Comparison of ENCODE assay signal across 12 mouse cellular contexts in the genomic region with DNA sequence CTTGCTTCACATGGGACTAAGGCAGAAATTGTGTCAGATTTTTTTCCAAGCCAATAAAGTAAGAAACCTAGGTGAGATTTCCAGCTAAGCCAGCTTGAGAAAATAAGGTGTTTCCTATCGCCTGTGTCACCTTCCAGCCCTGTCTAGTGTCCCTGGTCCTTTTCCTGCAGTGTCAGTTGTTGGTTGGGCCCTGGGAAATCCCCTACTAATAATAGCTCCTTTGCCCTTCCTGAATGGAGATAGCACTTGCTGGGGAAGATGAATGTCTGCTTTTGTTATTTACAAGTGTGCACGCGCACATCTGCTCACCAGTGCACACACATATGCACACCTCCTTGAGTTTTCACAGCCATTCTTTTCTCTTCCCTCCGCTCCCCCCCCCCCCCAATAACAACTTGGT.
DNase-seq lines count a peak whose midpoint lies in the region; ATAC-seq and TF ChIP-seq lines count a peak whose summit lies in the region.
"Had no signal": no experiment of that assay in that cellular context is flagged by ENCODE, and none has a peak within 500 bp of the region (broad histone marks: within the 10 kb centered on the region; RNA-seq: fewer than 3 reads in every experiment).

No protein-coding gene starts in this region.

- TF ChIP-seq CTCF in lung, embryonic 14.5 days (IDR thresholded peaks at IDR 0.05; ENCODE audit: low read depth): no peak
- no peak for TF ChIP-seq CTCF in bone marrow, adult 2 months (IDR thresholded peaks at IDR 0.05; ENCODE audit: control insufficient read depth, insufficient read depth, low read length)
- TF ChIP-seq CTCF in lung, adult 2 months (IDR thresholded peaks at IDR 0.05; ENCODE audit: insufficient read depth, low read length): no peak

- TF ChIP-seq POLR2A in bone marrow, adult 2 months (IDR thresholded peaks at IDR 0.05; ENCODE audit: borderline replicate concordance, control insufficient read depth, low read depth, low read length): no peak
- TF ChIP-seq POLR2A in lung, adult 2 months (IDR thresholded peaks at IDR 0.05; ENCODE audit: borderline replicate concordance, extremely low read depth, low read depth, low read length): no peak

- H3K4me3 ChIP-seq in lung, embryonic 14.5 days (ENCODE audit: low read depth, low read length): no peak overlapping the region
- no peak overlapping the region for H3K4me3 ChIP-seq in bone marrow, adult 2 months (replicated peaks; ENCODE audit: control insufficient read depth, low read depth, low read length)
- H3K4me3 ChIP-seq in lung, adult 2 months (replicated peaks; ENCODE audit: extremely low read depth, low read depth, low read length): no peak overlapping the region
- H3K4me3 ChIP-seq: gastrocnemius, adult 2 months; midbrain, embryonic 13.5 days; neural tube, embryonic 13.5 days had no signal

- DNase-seq in lung, embryonic 14.5 days: no peak
- no peak for DNase-seq in lung, postnatal 36 days
- peak; percentile 35 to 57 for DNase-seq in heart, adult 9 months (ENCODE audit: low spot score in 2 of 2)
- peak; percentile 22 for DNase-seq in kidney, postnatal 14 days
- no peak for DNase-seq in cerebellum, postnatal 4 days (ENCODE audit: low spot score in 2 of 2)
- DNase-seq in right cerebral cortex, postnatal 14 days: no peak
- no peak for DNase-seq in lung, adult 2 months
- DNase-seq: gastrocnemius, adult 2 months had no signal

- peak overlapping the region; percentile 50; the same call in 1 of the 2 replicates for H3K27ac ChIP-seq in lung, embryonic 14.5 days (ENCODE audit: low read depth)
- H3K27ac ChIP-seq in bone marrow, adult 2 months (ENCODE audit: control insufficient read depth, insufficient read depth, low read depth, low read length, poor library complexity): peak overlapping the region; percentile 72
- H3K27ac ChIP-seq: gastrocnemius, adult 2 months; hindbrain, embryonic 14.5 days; midbrain, embryonic 13.5 days; neural tube, embryonic 13.5 days had no signal

- H3K27me3 ChIP-seq in lung, embryonic 14.5 days (ENCODE audit: insufficient read depth, low read length): no peaks in the 10 kb centered on the region
- H3K27me3 ChIP-seq: midbrain, embryonic 13.5 days; neural tube, embryonic 13.5 days had no signal

- ATAC-seq in lung, embryonic 14.5 days (ENCODE audit: insufficient read depth): no peak
- ATAC-seq: midbrain, embryonic 13.5 days had no signal

- no peaks in the 10 kb centered on the region for H3K36me3 ChIP-seq in lung, embryonic 14.5 days (ENCODE audit: insufficient read depth)
- H3K36me3 ChIP-seq: midbrain, embryonic 13.5 days; neural tube, embryonic 13.5 days had no signal

- peaks cover 5% of the 10 kb centered on the region; the same call in 1 of the 2 replicates for H3K4me1 ChIP-seq in lung, embryonic 14.5 days (ENCODE audit: insufficient read depth)
- H3K4me1 ChIP-seq in bone marrow, adult 2 months (ENCODE audit: control insufficient read depth, insufficient read depth, low read length): peaks cover 8% of the 10 kb centered on the region
- peaks cover 2% of the 10 kb centered on the region; the same call in 1 of the 2 replicates for H3K4me1 ChIP-seq in lung, adult 2 months (ENCODE audit: control insufficient read depth, insufficient read depth, low read length)
- H3K4me1 ChIP-seq: midbrain, embryonic 13.5 days; neural tube, embryonic 13.5 days had no signal

- WGBS in lung, embryonic 14.5 days: 64% methylated on average over 4 of the region's 4 CpGs
- 42% methylated on average over 4 of the region's 4 CpGs for WGBS in bone marrow, adult 2 months
- 47% methylated on average over 4 of the region's 4 CpGs for WGBS in lung, adult 2 months

- H3K4me2 ChIP-seq in lung, embryonic 14.5 days: no peak overlapping the region
- H3K4me2 ChIP-seq: hindbrain, embryonic 14.5 days; midbrain, embryonic 13.5 days; neural tube, embryonic 13.5 days had no signal

- H3K9ac ChIP-seq in lung, embryonic 14.5 days: no peak overlapping the region
- H3K9ac ChIP-seq: hindbrain, embryonic 14.5 days; midbrain, embryonic 13.5 days; neural tube, embryonic 13.5 days had no signal

- H3K9me3 ChIP-seq in lung, embryonic 14.5 days (ENCODE audit: low read depth, low read length): no peaks in the 10 kb centered on the region; the same call in 1 of the 2 replicates
- H3K9me3 ChIP-seq: neural tube, embryonic 13.5 days had no signal

Comparison
In these comparisons a context has a peak if more than half of its experiments do, and no peak if none do; other contexts are left out.
1. DNase-seq: peak in heart, adult 9 months (2 of 2) and kidney, postnatal 14 days (single experiment); none in lung, embryonic 14.5 days (single experiment), lung, postnatal 36 days (single experiment), cerebellum, postnatal 4 days (0 of 2), right cerebral cortex, postnatal 14 days (single experiment) and lung, adult 2 months (single experiment).